Mouse (Mus musculus) ES-Bruce4 (cell line): ENCODE measurements around the gene Akap13.

ENCODE experiments used
- CTCF ChIP-seq: IDR thresholded peaks from one replicate; pipeline ENCODE4 v1.8.1; 2011; ENCODE audit warnings: low read depth, low read length
- EP300 ChIP-seq: IDR thresholded peaks from 2 replicates; pipeline ENCODE4 v1.6.1; 2011; ENCODE audit warnings: low read depth, low read length; ENCODE audit not compliant: insufficient read depth
- POLR2A ChIP-seq: IDR thresholded peaks from one replicate; pipeline ENCODE4 v1.8.1; 2011; ENCODE audit warnings: low read length; ENCODE audit not compliant: insufficient read depth

DNA sequence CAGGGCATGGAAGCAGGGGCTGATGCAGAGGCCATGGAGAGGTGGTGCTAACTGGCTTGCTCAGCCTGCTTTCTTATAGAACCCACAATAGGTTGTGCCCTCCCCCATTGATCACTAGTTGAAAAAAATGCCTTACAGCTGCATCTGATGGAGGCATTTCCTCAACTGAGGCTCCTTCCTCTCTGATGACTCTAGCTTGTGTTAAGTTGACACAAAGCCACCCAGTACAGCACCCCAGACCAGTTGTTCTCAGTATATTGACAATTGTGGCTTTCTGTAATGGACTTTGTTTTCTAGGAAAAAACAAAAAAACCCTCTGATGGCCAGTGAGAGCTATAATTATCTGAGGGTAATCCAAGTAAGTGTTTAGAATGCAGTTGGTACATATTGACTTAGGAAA is 178.1 kb downstream of the Akap13 start:
- TF ChIP-seq POLR2A, result no peak
- no peak for TF ChIP-seq CTCF
- TF ChIP-seq EP300, result no peak
